Mouse (Mus musculus): ENCODE data around the gene Ttc30a1. TPM values are rescaled to one million over a fixed set of nuclear protein-coding genes. Genes with fewer than 3 reads are reported as not detected.
"Not testable (repeated sequence)": the region's sequence is repeated elsewhere in the genome, so short reads cannot be mapped to it uniquely, and the experiment has no call there.

Ttc30a1 gene
- total RNA-seq (2021): 1 to 10 TPM; 3.7 to 4.4 TPM

GRCm38 (mm10) chr2:75981440-75982081, at the start of gene Ttc30a1:
Ttc30a1 (minus strand) TSS chr2:75981967.
- intact Hi-C loops (cut with DNase I): not testable (repeated sequence)
- peak; percentile 81 for DNase-seq

GRCm38 (mm10) chr2:76030080-76030479, 48.3 kb upstream of the Ttc30a1 start:
- intact Hi-C loops (cut with DNase I): no loop called here
- peak; percentile 85 for DNase-seq

- peak; percentile 85 for DNase-seq
- intact Hi-C loops (cut with DNase I): no loop called here
These were observed 47.5 kb upstream of the Ttc30a1 start for GRCm38 (mm10) chr2:76029081-76029901.

- DNase-seq: peak; percentile 57
- intact Hi-C loops (cut with DNase I): no loop called here
These were observed 35.1 kb upstream of the Ttc30a1 start for GRCm38 (mm10) chr2:76016890-76017289.

- intact Hi-C loops (cut with DNase I): no loop called here
- DNase-seq: no peak
These were observed 34.4 kb upstream of the Ttc30a1 start for GRCm38 (mm10) chr2:76016136-76016535.

GRCm38 (mm10) chr2:76015460-76015859, 33.7 kb upstream of the Ttc30a1 start:
- intact Hi-C loops (cut with DNase I): no loop called here
- DNase-seq: no peak

- no peak for DNase-seq
- intact Hi-C loops (cut with DNase I): no loop called here
These were observed 32.9 kb upstream of the Ttc30a1 start for GRCm38 (mm10) chr2:76014659-76015058.

- intact Hi-C loops (cut with DNase I): no loop called here
- no peak for DNase-seq
These were observed 24.4 kb upstream of the Ttc30a1 start for GRCm38 (mm10) chr2:76006194-76006593.

GRCm38 (mm10) chr2:76002899-76003298, 21.1 kb upstream of the Ttc30a1 start:
- DNase-seq: no peak
- intact Hi-C loops (cut with DNase I): no loop called here

GRCm38 (mm10) chr2:76001392-76001791, 19.6 kb upstream of the Ttc30a1 start:
- intact Hi-C loops (cut with DNase I): no loop called here
- peak; percentile 67 for DNase-seq

- no peak for DNase-seq
- intact Hi-C loops (cut with DNase I): no loop called here
These were observed 17.9 kb upstream of the Ttc30a1 start for GRCm38 (mm10) chr2:75999636-76000035.

- peak; percentile 73 for DNase-seq
- intact Hi-C loops (cut with DNase I): no loop called here
These were observed 16.9 kb upstream of the Ttc30a1 start for GRCm38 (mm10) chr2:75998692-75999091.

- DNase-seq: no peak
- intact Hi-C loops (cut with DNase I): no loop called here
These were observed 16.0 kb upstream of the Ttc30a1 start for GRCm38 (mm10) chr2:75997726-75998125.

GRCm38 (mm10) chr2:75994841-75995240, 13.1 kb upstream of the Ttc30a1 start:
- no peak for DNase-seq
- intact Hi-C loops (cut with DNase I): no loop called here

- intact Hi-C loops (cut with DNase I): no loop called here
- DNase-seq: no peak
These were observed 9.9 kb upstream of the Ttc30a1 start for GRCm38 (mm10) chr2:75991581-75992205.

- peak; percentile 83 for DNase-seq
- intact Hi-C loops (cut with DNase I): no loop called here
These were observed 9.2 kb upstream of the Ttc30a1 start for GRCm38 (mm10) chr2:75990885-75991539.

- DNase-seq: no peak
- intact Hi-C loops (cut with DNase I): no loop called here
These were observed 7.9 kb upstream of the Ttc30a1 start for GRCm38 (mm10) chr2:75989694-75990093.

GRCm38 (mm10) chr2:75988779-75989363, 7.1 kb upstream of the Ttc30a1 start:
- no peak for DNase-seq
- intact Hi-C loops (cut with DNase I): no loop called here

GRCm38 (mm10) chr2:75988378-75988777, 6.6 kb upstream of the Ttc30a1 start:
- no peak for DNase-seq
- intact Hi-C loops (cut with DNase I): no loop called here

- DNase-seq: no peak
- intact Hi-C loops (cut with DNase I): no loop called here
These were observed 6.0 kb upstream of the Ttc30a1 start for GRCm38 (mm10) chr2:75987739-75988138.

GRCm38 (mm10) chr2:75985124-75985523, 3.4 kb upstream of the Ttc30a1 start:
- DNase-seq: peak; percentile 69
- intact Hi-C loops (cut with DNase I): loop anchor here (2.0 kb wide), 1 partner anchor 86 kb away; no protein-coding TSS in a partner anchor
